Mouse (Mus musculus) kidney, postnatal 0 days (tissue): ENCODE measurements at regions not wholly inside any gene's neighbourhood (a gene's known extent, or its start where the extent isn't known, plus 50 kb on each side); places are given as distances from the start of the nearest gene placed in this dataset.

Experiments used
- ATAC-seq: fragments of 200-750 bp; cut with Nextera tagmentation; replicated peaks from 2 replicates; pipeline ENCODE4 v1.8.0; 2017; ENCODE audit warnings: low read depth, moderate number of reproducible peaks, moderate TSS enrichment, moderate library complexity; ENCODE audit not compliant: low FRiP score
- DNase-seq: peaks from one replicate; pipeline ENCODE4 v3.0.0-alpha.2; 2016; ENCODE audit warnings: low spot score
- H3K27ac ChIP-seq: fragments of 300-500 bp; sonication (generic); 2 replicates; pipeline ENCODE4 v1.5.1; 2014; ENCODE audit warnings: mild to moderate bottlenecking
- H3K27me3 ChIP-seq: fragments of 300-500 bp; sonication (generic); 2 replicates; pipeline ENCODE4 v1.6.1; 2014; ENCODE audit warnings: low read length, mixed read lengths; ENCODE audit not compliant: insufficient read depth
- H3K36me3 ChIP-seq: fragments of 300-500 bp; sonication (generic); 2 replicates; pipeline ENCODE4 v1.6.1; 2014; ENCODE audit warnings: low read length, mixed read lengths; ENCODE audit not compliant: insufficient read depth
- H3K4me1 ChIP-seq: fragments of 300-500 bp; sonication (generic); replicated peaks from 2 replicates; pipeline ENCODE4 v1.6.1; 2014; ENCODE audit warnings: antibody characterized with exemption, low read length, mixed read lengths; ENCODE audit not compliant: insufficient read depth
- H3K4me2 ChIP-seq: fragments of 300-500 bp; sonication (generic); 2 replicates; pipeline ENCODE4 v1.6.1; 2014; ENCODE audit warnings: mild to moderate bottlenecking, low read length, moderate library complexity, mixed read lengths
- H3K4me3 ChIP-seq: fragments of 300-500 bp; sonication (generic); replicated peaks from 2 replicates; pipeline ENCODE4 v1.5.1; 2014; ENCODE audit warnings: low read depth, low read length
- H3K9ac ChIP-seq: fragments of 300-500 bp; sonication (generic); 2 replicates; pipeline ENCODE4 v1.6.1; 2014; ENCODE audit warnings: low read depth, low read length
- H3K9me3 ChIP-seq: fragments of 300-500 bp; sonication (generic); replicated peaks from 2 replicates; pipeline ENCODE4 v1.6.1; 2016; ENCODE audit warnings: low read length, inconsistent platforms, mixed read lengths
- CTCF ChIP-seq: IDR thresholded peaks from 2 replicates; pipeline ENCODE4 v1.5.1; 2016; ENCODE audit warnings: antibody characterized with exemption, low read depth, mild to moderate bottlenecking, moderate library complexity
- WGBS: fragments of 180-500 bp; shearing (Covaris S2); extraction: QIAGEN DNeasy Blood & Tissue Kit; methylation state at CpG from one replicate; pipeline ENCODE4 v1.1.7; 2014; 5-methylcytosine and 5-hydroxymethylcytosine counted together

- H3K27me3 ChIP-seq: no peaks in the 10 kb centered on the region
- H3K4me1 ChIP-seq: no peaks in the 10 kb centered on the region
- H3K36me3 ChIP-seq: no peaks in the 10 kb centered on the region
- H3K9ac ChIP-seq: no peak overlapping the region
- no peak for TF ChIP-seq CTCF
- no peak overlapping the region for H3K4me2 ChIP-seq
- H3K9me3 ChIP-seq: no peaks in the 10 kb centered on the region
- no peak for ATAC-seq
- H3K4me3 ChIP-seq: no peak overlapping the region
- no peak for DNase-seq
- 66% methylated on average over 4 of the region's 4 CpGs for WGBS
- no peak overlapping the region for H3K27ac ChIP-seq
These were observed 126.1 kb upstream of the Fam83b start for GRCm38 (mm10) chr9:76692976-76693375.

- H3K4me2 ChIP-seq: no peak overlapping the region
- DNase-seq (peak; percentile 44), ATAC-seq (peak; percentile 61; the same call in 1 of the 2 replicates)
- TF ChIP-seq CTCF: peak; percentile 74
- H3K27ac ChIP-seq: no peak overlapping the region
- H3K9me3 ChIP-seq: no peaks in the 10 kb centered on the region
- WGBS: 27% methylated on average over 3 of the region's 3 CpGs
- no peaks in the 10 kb centered on the region for H3K27me3 ChIP-seq
- no peaks in the 10 kb centered on the region for H3K36me3 ChIP-seq
- H3K4me1 ChIP-seq: no peaks in the 10 kb centered on the region
- no peak overlapping the region for H3K4me3 ChIP-seq
- H3K9ac ChIP-seq: no peak overlapping the region
These were observed 93.9 kb upstream of the Fam83b start for GRCm38 (mm10) chr9:76660848-76661247.

GRCm38 (mm10) chr9:76659798-76660197 is 92.9 kb upstream of the Fam83b start:
- H3K4me2 ChIP-seq: no peak overlapping the region
- ATAC-seq (no peak), DNase-seq (no peak)
- H3K27ac ChIP-seq: no peak overlapping the region
- H3K4me1 ChIP-seq: no peaks in the 10 kb centered on the region
- H3K27me3 ChIP-seq: no peaks in the 10 kb centered on the region
- no peak overlapping the region for H3K9ac ChIP-seq
- no peaks in the 10 kb centered on the region for H3K9me3 ChIP-seq
- no peaks in the 10 kb centered on the region for H3K36me3 ChIP-seq
- no peak for TF ChIP-seq CTCF
- WGBS: 53% methylated on average over 3 of the region's 3 CpGs
- no peak overlapping the region for H3K4me3 ChIP-seq

GRCm38 (mm10) chr9:76653311-76653710 is 86.4 kb upstream of the Fam83b start:
- H3K9ac ChIP-seq: no peak overlapping the region
- H3K4me2 ChIP-seq: no peak overlapping the region
- no peak overlapping the region for H3K27ac ChIP-seq
- no peak for TF ChIP-seq CTCF
- ATAC-seq: no peak
- H3K36me3 ChIP-seq: no peaks in the 10 kb centered on the region
- no peaks in the 10 kb centered on the region for H3K9me3 ChIP-seq
- H3K4me1 ChIP-seq: no peaks in the 10 kb centered on the region
- H3K27me3 ChIP-seq: no peaks in the 10 kb centered on the region
- no peak overlapping the region for H3K4me3 ChIP-seq
- DNase-seq: no peak
- WGBS: 89% methylated on average over 2 of the region's 2 CpGs

- Histone ChIP-seq H3K4me1 (no peaks in the 10 kb centered on the region), H3K27ac (no peak overlapping the region), H3K9ac (no peak overlapping the region), H3K4me3 (no peak overlapping the region), H3K36me3 (no peaks in the 10 kb centered on the region), H3K4me2 (no peak overlapping the region), H3K9me3 (no peaks in the 10 kb centered on the region), H3K27me3 (no peaks in the 10 kb centered on the region)
- WGBS: 81% methylated on average over 1 of the region's 1 CpGs
- no peak for TF ChIP-seq CTCF
- no peak for ATAC-seq
- no peak for DNase-seq
These were observed 82.6 kb upstream of the Fam83b start for GRCm38 (mm10) chr9:76649484-76649883.

- H3K27ac ChIP-seq: no peak overlapping the region
- no peaks in the 10 kb centered on the region for H3K36me3 ChIP-seq
- no peaks in the 10 kb centered on the region for H3K9me3 ChIP-seq
- H3K9ac ChIP-seq: no peak overlapping the region
- no peak for TF ChIP-seq CTCF
- DNase-seq (no peak), ATAC-seq (no peak)
- no peak overlapping the region for H3K4me2 ChIP-seq
- H3K4me1 ChIP-seq: no peaks in the 10 kb centered on the region
- no peak overlapping the region for H3K4me3 ChIP-seq
- no peaks in the 10 kb centered on the region for H3K27me3 ChIP-seq
These were observed 79.5 kb upstream of the Fam83b start for GRCm38 (mm10) chr9:76646383-76646782.
